Mouse (Mus musculus) heart, postnatal 4 days (tissue): ENCODE data around the gene Mob3a. TPM values are rescaled to one million over a fixed set of nuclear protein-coding genes. Genes with fewer than 3 reads are reported as not detected.

Experiments
- DNase-seq: peaks from one replicate; pipeline ENCODE4 v3.0.0; 2021
- total RNA-seq, 2 experiments: library from RNA; stranded (reverse); gene quantifications; 2 replicates each; pipeline ENCODE4 v1.2.3; 2021

The Mob3a gene
- total RNA-seq, 2 experiments from 2014 or later, result 12.5 to 13.0 TPM

DNA sequence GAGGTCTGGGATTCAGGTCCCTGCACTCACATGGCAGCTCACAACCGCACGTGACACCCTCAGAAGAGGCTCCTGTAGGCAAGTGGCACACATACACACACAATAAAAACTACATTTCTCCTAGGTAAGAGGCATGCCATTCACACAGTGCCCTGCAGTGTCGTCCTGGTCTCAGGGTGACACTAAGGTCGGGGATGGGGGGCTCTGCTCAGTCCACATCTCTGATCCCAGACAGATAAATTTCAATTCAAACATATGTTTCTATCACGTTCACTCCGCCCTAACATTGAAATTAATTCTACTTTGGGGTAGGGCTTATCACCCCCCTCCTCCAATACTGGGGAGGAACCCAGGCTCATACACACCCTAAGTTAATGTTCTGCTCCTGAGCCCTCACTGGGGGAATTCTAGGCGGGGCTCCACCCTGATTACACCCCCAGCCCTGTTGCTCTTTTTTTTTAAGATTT is 1.7 kb downstream of the Mob3a start:
- no peak for DNase-seq

- DNase-seq, result no peak
These were observed 3.2 kb downstream of the Mob3a start for GRCm38 (mm10) chr10:80698605-80699004.

DNA sequence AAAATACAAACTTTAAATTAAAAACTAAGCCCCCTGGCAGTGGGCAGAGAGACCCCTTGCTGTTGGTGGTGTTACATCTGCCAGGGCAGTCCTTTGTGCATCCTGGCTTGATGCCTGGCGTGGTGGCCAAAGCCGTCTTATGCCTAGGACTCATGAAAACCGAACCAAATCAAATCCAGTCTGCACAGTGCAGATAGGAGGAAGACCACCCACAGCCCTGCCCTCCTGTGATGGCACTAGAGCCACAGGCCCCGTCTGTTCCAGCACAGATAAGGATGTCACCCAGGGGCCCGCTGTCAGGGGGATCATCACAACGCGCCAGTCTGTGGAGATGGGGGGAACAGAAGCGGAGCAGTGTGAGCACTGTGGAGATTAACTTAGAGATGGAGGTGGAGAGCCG is 4.0 kb downstream of the Mob3a start:
- no peak for DNase-seq

DNA sequence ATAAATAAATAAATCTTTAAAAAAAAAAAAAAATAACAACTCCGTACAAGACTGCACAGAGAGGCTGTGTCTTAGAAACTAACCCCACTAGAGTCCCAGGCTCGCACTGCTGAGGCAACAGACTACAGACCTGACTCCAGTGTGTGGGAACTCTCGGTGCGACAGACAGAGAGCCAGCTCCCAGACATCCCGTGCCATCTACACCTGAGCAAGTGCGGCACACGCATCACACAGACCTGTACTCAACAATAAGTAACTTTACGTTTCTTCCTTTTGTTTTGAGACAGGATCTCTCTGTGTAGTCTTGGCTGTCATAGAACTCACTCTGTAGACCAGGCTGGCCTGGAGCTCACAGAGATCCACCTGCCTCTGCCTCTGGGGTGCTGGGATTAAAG is 4.4 kb downstream of the Mob3a start:
- no peak for DNase-seq

DNA sequence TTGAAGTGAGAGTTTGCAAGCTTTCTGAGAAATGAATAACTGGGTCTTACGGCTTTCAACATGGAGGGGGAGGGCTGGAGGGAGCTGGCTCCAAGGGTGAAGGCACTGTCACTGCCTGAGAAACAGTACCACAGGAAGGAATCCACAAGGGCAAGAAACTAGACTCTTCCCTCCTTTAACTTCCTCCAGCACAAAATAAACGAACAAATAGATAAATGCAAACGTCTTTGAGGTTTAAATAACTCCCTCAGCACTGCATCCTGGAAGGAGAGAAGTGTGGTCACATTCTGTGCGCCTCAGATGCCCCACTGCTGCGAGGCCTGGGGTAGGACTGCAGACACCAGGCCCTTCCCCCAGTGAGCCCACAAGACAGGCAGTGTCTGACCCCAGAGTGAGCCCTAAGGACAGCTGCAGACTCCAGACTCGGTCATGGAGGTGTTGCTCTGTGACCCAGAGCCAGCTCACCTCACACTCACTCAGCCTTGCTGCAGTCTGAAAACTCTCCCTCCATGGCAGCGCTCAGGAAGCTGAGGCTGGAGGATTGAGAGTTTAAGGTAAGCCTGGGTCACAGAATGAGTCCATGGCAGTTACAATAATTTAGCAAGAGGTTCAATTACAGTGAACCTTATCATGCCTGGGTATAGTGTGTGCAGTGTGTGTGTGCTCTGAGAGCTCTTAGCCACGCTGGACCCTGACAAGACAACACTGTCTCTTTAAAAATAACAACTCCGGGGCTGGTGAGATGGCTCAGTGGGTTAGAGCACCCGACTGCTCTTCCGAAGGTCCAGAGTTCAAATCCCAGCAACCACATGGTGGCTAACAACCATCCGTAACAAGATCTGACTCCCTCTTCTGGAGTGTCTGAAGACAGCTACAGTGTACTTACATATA is 5.0 kb downstream of the Mob3a start:
- DNase-seq, result no peak

DNA sequence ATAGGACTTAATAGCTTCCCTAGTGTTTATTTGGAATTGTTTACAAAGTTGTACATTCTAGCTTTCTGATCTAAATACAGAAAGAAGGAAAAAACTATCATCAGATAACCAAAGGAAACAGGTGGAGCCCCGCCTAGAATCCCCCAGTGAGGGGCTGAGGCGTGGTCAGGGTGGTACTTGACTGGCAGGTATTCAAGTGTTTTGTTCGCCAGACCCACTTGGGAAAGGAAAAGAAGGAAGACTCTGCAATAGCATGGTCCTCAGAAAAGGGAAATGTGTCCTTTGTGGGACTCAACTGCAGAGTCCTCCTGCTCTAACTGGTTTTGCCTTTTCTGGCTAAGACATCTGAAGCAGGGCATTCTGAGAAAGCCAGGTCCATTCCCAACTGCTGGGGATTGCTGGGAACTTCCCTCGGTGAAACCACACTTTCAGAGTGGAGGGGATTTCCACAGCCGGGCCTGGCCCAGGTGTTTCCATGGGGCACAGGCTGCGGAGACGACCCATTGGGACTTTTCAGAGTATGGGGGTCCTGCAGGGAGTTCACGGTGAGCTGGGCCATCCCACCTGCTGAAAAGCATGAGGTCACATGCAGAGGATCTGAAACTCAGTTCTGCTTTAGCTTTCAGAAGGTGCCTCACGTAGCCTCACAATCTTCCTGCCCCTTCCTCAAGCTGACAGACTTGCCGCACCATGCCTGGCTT is 5.8 kb downstream of the Mob3a start:
- DNase-seq, result no peak

DNA sequence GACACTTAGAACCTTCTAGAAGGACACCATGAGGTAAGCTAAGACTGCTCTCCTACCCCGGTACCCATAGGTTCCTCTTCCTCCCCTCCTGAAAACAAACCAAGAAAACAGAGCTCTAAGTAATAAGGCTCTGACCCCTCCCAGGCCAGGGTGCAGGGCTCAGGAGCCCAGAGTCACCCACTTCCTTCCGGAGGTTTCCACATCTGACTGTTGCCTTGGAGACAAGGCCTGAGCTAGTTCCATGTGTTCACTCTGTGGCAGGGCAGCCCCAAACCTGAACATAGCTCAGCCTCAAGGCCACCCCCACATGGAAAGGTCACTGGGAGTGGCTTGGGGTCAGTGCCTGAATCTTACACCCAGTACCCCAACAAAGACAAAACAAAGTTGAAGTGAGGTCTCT is 6.6 kb downstream of the Mob3a start:
- DNase-seq, result no peak

DNA sequence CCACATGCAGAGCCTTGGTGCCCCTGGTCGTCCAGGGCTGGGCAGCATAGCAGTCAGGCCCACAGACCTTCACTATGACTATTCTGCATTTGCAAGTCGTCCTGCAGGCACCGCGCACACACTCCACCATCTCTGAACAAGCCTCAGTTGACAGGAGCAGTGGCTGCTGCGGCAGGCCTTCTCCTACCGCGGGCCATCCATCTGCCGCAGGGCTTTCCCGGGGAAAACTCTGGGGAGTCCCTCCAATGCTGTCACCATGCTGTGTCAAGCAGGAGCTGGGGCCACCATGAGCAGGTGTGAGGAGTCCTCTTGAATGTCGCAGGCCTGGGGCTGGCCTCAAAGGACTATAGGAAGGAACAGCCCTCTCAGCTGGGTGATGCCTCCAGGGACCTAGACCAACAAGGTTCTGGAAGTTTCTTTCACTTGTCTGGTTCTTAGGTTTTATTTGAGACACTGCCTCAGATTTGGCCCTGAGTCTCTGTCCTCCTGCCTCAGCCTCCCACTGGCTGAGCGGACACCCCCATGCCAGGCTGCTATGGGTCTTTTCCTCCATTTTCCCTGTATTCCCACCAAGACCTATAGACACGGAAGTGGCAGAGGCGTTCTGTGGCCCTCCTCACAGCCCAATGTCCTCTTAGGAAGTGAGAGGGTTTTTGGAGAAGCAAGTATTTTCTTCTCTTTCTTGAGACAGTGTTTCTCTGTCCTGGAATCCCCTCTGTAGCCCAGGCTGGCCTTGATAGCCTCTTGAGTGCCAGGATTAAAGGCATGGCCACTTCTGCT is 7.4 kb downstream of the Mob3a start:
- no peak for DNase-seq

GRCm38 (mm10) chr10:80693401-80694045 is 8.3 kb downstream of the Mob3a start:
- no peak for DNase-seq

- no peak for DNase-seq
These were observed 9.3 kb downstream of the Mob3a start for GRCm38 (mm10) chr10:80692249-80693165.

DNA sequence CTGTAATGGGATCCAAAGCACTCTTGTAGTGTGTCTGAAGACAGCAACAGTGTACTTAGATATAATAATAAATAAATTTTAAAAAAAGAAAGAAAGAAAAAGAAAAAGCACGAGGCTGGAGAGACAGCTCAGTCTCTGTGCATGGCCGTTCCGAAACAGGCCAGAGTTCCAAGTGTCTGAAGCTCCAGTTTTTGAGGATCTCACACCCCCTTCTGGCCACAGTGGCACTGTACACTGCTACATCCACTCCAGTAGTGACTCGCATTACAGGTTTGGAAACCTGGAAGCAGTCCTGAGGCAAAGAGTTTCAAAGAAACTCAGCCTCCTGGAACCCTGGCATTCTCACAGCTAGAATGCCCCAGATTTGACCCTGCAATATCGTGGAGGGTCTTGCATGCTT is 13.9 kb downstream of the Mob3a start:
- DNase-seq, result peak; percentile 85

- no peak for DNase-seq
These were observed 15.2 kb downstream of the Mob3a start for GRCm38 (mm10) chr10:80686617-80687016.

DNA sequence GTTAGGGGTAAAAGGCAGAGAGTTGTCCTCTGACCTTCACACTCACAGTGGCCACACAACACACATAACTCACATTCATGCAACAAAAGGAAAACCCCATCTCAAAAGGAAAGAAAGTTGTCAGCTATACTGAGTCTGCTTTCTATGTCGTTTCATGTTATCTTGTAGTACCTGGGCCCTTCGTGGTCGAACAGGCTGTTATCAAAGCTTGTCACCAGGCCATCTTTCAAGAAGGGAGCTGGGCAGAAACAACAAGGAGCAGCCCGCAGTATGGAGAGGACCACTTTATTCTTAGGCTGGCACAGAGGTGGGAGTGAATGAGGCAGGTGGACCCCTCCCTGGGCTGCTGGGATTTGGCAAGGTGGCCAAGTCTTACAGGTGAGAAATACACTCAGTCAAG is 16.8 kb downstream of the Mob3a start:
- no peak for DNase-seq

GRCm38 (mm10) chr10:80684214-80684613 is 17.6 kb downstream of the Mob3a start:
- DNase-seq, result peak; percentile 80

DNA sequence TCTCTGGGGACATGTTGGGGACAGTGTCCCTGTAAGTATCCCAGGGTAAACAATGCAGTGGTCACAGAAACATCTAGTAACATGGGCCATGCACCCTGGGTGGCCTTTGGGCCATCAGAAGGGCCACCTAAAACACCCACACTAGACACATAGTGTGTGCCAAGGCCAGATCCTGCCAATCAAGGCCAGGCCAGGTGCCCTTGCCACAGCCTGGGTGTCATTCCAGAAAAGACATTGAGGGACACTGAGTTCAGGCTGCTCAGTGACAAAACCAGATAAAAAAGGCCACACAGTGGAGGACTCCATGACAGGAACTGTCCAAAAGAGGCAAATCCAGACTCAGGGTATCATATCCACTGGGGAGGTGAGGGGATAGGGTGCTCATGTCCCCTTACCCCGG is 18.1 kb downstream of the Mob3a start:
- no peak for DNase-seq

DNA sequence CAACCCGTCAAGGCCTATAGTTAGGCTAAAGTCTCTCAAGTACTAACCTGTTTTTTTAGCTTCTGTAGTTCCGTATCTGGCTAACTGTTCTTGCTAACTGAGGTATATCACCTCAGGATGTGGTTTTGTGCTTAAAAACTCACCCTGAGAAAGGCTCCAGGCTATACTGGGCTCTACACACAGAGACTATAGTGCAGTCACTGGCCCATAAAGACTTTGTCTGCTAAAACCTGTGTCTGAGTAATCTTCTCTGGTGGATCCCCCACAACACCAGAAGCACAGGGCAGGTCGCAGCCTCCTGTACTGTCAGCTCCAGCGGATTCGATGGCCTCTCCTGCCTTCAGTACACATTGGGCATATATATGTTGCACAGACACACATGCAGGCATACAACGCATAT is 19.8 kb downstream of the Mob3a start:
- no peak for DNase-seq

- no peak for DNase-seq
These were observed 21.5 kb downstream of the Mob3a start for GRCm38 (mm10) chr10:80680260-80680696.

- DNase-seq, result no peak
These were observed 22.1 kb downstream of the Mob3a start for GRCm38 (mm10) chr10:80679556-80680259.

DNA sequence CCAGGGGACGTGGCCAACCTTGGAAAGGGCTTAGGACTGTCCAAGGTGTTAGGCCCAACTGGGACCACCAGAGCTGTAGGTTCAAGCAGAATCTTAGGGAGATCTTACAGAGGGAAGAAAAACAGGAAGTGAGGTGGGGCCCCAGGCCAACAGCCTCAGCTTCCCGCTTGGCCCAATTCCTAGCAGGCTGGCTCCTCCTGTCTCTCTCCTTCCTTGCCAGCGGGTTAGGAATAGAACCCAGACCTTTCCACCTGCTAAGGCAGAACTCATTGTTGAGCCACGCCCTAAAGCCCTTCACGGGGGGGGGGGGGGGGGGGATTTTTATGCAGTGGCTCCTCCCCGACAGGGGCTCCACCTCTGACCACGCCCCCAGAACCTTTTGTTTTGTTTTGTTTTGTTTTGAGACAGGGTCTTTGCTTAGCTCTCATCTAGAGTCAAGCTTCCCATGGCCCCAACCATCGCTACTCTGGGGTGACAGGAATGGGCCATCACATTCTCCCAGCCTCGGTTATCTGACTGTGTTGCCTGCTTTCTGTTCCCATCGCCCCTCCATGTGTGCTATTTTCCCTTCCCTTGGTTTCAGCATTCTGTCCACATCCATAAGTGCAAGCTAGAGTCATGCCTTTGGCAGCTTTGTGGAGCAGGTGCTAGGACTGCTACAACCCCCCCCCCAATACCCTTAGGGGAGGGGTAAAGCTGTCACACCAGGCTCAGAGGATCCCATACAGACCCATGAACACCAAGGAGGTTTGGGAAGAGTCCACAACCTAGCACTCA is 23.0 kb downstream of the Mob3a start:
- no peak for DNase-seq

DNA sequence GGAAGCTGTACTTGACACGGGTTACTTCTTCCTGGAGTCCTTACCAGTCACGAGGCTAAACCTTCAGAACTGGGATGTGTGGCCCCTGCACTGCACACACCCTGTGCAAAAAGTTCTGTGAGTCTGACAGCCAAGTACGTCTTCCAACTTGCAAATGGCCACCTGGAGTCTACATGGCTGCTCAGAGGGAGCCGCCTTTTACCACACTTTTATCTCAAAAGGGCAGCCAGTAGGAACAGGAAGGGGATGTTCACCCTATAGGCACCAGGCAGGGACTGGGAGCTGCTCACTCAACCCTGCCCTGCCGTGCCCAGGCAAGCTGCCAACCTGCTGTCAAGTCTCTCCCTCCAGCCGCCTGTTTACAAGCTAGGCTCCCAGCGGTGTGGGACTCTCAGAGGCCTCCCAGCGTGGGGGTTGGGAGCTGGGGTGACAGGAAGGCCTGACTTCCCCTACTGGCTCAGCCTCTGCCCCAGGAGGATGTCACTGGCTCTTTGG is 23.8 kb downstream of the Mob3a start, which contains the start of gene Mknk2:
Gene Mknk2 (minus strand): TSS at position 171 of the 495 bp plus-strand sequence.
- peak; percentile 97 for DNase-seq
